Mouse (Mus musculus) bone marrow, adult 2 months (tissue): ENCODE measurements at regions not wholly inside any gene's neighbourhood (a gene's known extent, or its start where the extent isn't known, plus 50 kb on each side); places are given as distances from the start of the nearest gene placed in this dataset.

Experiments
- H3K27ac ChIP-seq: fragments of 200-500 bp; 2 replicates; pipeline ENCODE4 v1.5.1; 2012; ENCODE audit warnings: low read depth, mild to moderate bottlenecking, control low read depth, inconsistent platforms, low read length; ENCODE audit not compliant: control insufficient read depth, poor library complexity, insufficient read depth
- H3K4me1 ChIP-seq: fragments of 200-500 bp; 2 replicates; pipeline ENCODE4 v1.6.1; 2011; ENCODE audit warnings: low read length; ENCODE audit not compliant: control insufficient read depth, insufficient read depth
- H3K4me3 ChIP-seq: fragments of 200-500 bp; replicated peaks from 2 replicates; pipeline ENCODE3; 2011; ENCODE audit warnings: mild to moderate bottlenecking, low read depth, low read length, control low read depth; ENCODE audit not compliant: control insufficient read depth
- CTCF ChIP-seq: fragments of 200-500 bp; IDR thresholded peaks from 2 replicates; pipeline ENCODE4 v1.5.1; 2011; ENCODE audit warnings: low read length, control low read depth; ENCODE audit not compliant: control insufficient read depth, insufficient read depth
- POLR2A ChIP-seq: fragments of 200-500 bp; IDR thresholded peaks from 2 replicates; pipeline ENCODE4 v1.6.1; 2011; ENCODE audit warnings: low read depth, mild to moderate bottlenecking, control low read depth, low read length, borderline replicate concordance; ENCODE audit not compliant: control insufficient read depth
- WGBS: fragments of 180-500 bp; shearing (Covaris S2); methylation state at CpG from one replicate; pipeline ENCODE4 v1.1.7; 2018; 5-methylcytosine and 5-hydroxymethylcytosine counted together

GRCm38 (mm10) chr12:97750166-97750565, 509.1 kb downstream of the Galc start:
- Histone ChIP-seq H3K4me3 (no peak overlapping the region), H3K4me1 (no peaks in the 10 kb centered on the region), H3K27ac (no peak overlapping the region)
- WGBS: 57% methylated on average over 2 of the region's 2 CpGs
- TF ChIP-seq CTCF (no peak), POLR2A (no peak)

GRCm38 (mm10) chr12:97740927-97741326, 518.3 kb downstream of the Galc start:
- Histone ChIP-seq H3K4me1 (no peaks in the 10 kb centered on the region), H3K4me3 (no peak overlapping the region), H3K27ac (no peak overlapping the region)
- TF ChIP-seq POLR2A (no peak), CTCF (no peak)
- 74% methylated on average over 2 of the region's 2 CpGs for WGBS

- Histone ChIP-seq H3K27ac (no peak overlapping the region), H3K4me1 (no peaks in the 10 kb centered on the region), H3K4me3 (no peak overlapping the region)
- no peak for TF ChIP-seq POLR2A
- TF ChIP-seq CTCF: no peak
- WGBS: 81% methylated on average over 6 of the region's 6 CpGs
These were observed 527.1 kb downstream of the Galc start for GRCm38 (mm10) chr12:97732078-97732580.

- TF ChIP-seq CTCF (no peak), POLR2A (no peak)
- H3K4me3 ChIP-seq: no peak overlapping the region
- 59% methylated on average over 3 of the region's 3 CpGs for WGBS
These were observed 538.7 kb downstream of the Galc start for GRCm38 (mm10) chr12:97720554-97720953.

GRCm38 (mm10) chr12:97717812-97718211, 541.4 kb downstream of the Galc start:
- 73% methylated on average over 5 of the region's 5 CpGs for WGBS
- H3K27ac ChIP-seq: no peak overlapping the region
- no peaks in the 10 kb centered on the region for H3K4me1 ChIP-seq
- H3K4me3 ChIP-seq: no peak overlapping the region
- no peak for TF ChIP-seq CTCF
- no peak for TF ChIP-seq POLR2A

More at GRCm38 (mm10) chr12:97720554-97720953, 538.7 kb downstream of the Galc start:
- H3K4me1 ChIP-seq: no peaks in the 10 kb centered on the region
- H3K27ac ChIP-seq: no peak overlapping the region
